Mouse (Mus musculus): Measurements from ENCODE around the gene Hcn1.

- no peak for TF ChIP-seq CTCF (IDR thresholded peaks at IDR 0.05 in 2 of 3, conservative IDR thresholded peaks at IDR 0.05 in 1 of 3; ENCODE audit: control insufficient read depth in 1 of 3, insufficient read depth in 1 of 3, low read depth in 2 of 3, low read length in 3 of 3, poor library complexity in 1 of 3, severe bottlenecking in 1 of 3)
- TF ChIP-seq ZNF384 (IDR thresholded peaks at IDR 0.05; ENCODE audit: low read depth, low read length) = no peak
- no peak for TF ChIP-seq POLR2AphosphoS5 (IDR thresholded peaks at IDR 0.05; ENCODE audit: borderline replicate concordance, low read depth, low read length)
- no peak for TF ChIP-seq USF1 (IDR thresholded peaks at IDR 0.05; ENCODE audit: low read depth, low read length)
- TF ChIP-seq POLR2A (IDR thresholded peaks at IDR 0.05; ENCODE audit: control insufficient read depth in 1 of 2, insufficient read depth in 1 of 2, low read depth in 1 of 2, low read length in 2 of 2, poor library complexity in 1 of 2) = no peak
These were observed 104.4 kb downstream of the Hcn1 start for GRCm38 (mm10) chr13:117706496-117706895.
